Mouse (Mus musculus): Measurements from ENCODE around the gene Dgcr8. TPM values are rescaled to one million over a fixed set of nuclear protein-coding genes. Genes with fewer than 3 reads are reported as not detected.

The Dgcr8 gene
- total RNA-seq, 2 experiments from 2014 or later = 47.5 to 77.7 TPM

DNA sequence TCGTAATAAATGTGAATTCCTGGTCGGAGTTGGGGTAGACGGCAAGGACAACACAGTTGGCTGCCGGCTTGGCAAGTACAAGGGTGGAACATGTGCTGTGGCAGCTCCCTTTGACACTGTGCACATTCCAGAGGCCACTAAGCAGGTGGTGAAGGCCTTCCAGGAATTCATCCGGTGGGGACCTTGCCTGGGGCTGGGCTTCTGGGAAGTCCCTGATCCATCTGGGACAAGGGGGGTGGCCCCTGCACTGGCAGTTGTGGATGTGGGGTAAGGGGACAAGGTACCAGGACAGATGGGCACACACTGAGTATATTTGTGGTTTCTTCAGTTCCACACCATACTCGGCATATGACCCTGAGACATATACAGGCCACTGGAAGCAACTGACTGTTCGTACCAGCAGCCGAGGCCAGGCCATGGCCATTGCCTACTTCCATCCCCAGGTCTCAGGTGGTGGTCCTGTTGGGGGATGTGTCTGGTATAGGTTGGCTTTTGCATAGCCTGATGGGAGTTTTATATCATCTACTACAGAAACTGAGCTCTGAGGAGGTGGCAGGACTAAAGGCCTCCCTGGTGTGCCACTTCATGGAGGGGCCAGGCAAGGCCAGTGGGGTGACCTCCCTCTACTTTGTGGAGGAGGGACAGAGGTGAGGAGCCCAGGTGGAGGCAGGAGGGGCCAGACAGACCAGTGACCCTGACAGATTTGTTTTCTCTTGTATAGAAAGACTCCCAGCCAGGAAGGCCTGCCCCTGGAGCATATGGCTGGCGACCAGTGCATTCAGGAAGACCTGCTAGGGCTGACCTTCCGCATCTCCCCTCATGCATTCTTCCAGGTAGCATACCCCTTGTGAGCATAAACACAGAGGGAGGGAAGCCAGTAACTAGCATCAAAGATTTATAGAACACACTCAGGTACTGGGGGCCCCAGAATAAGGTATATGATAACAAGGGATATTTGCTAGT is 37.9 kb downstream of the Dgcr8 start:
- no peak for ATAC-seq (replicated peaks; ENCODE audit: low FRiP score, low TSS enrichment, poor library complexity, severe bottlenecking)

DNA sequence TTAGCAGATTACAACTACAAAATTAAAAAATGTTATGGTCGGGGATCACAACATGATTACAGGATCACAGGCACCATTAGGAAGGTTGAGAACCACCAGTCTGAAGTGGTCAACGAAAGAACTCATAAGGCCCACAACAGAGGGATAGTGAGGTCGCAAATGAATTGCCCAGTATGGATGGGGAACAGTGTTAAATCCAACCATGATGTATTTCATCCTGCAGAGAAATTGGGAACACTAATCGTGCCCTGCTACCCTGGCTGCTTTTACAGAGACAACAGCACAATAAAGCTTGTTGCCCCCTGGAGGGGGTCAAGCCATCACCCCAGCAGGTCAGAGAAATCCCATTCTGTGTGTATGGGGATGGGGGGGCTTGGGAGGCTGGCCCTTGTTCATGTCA is 38.8 kb downstream of the Dgcr8 start:
- no peak for ATAC-seq (replicated peaks; ENCODE audit: low FRiP score, low TSS enrichment, poor library complexity, severe bottlenecking)

DNA sequence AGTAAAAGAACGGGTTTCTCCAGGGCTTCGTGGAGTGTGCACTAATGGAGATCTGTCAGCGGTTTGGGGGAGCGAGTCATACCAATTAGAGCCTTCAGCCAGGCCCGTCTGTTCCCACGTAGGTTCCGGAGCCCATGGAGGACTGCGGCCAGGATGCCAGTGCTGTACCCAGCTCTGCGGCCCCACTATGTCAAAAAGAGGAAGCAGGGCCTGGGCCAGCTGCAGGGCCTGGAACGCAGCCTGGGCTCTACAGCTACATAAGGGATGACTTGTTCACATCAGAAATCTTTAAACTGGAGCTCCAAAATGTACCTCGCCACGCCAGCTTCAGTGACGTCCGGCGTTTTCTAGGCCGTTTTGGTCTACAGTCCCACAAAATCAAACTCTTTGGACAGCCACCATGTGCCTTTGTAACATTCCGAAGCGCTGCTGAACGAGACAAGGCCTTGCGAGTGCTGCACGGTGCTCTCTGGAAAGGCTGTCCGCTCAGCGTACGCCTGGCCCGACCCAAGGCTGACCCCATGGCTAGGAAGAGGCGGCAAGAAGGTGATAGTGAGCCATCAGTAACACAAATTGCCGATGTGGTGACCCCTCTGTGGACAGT is 39.6 kb downstream of the Dgcr8 start:
- ATAC-seq (replicated peaks; ENCODE audit: low FRiP score, low TSS enrichment, poor library complexity, severe bottlenecking) = peak; percentile 28

DNA sequence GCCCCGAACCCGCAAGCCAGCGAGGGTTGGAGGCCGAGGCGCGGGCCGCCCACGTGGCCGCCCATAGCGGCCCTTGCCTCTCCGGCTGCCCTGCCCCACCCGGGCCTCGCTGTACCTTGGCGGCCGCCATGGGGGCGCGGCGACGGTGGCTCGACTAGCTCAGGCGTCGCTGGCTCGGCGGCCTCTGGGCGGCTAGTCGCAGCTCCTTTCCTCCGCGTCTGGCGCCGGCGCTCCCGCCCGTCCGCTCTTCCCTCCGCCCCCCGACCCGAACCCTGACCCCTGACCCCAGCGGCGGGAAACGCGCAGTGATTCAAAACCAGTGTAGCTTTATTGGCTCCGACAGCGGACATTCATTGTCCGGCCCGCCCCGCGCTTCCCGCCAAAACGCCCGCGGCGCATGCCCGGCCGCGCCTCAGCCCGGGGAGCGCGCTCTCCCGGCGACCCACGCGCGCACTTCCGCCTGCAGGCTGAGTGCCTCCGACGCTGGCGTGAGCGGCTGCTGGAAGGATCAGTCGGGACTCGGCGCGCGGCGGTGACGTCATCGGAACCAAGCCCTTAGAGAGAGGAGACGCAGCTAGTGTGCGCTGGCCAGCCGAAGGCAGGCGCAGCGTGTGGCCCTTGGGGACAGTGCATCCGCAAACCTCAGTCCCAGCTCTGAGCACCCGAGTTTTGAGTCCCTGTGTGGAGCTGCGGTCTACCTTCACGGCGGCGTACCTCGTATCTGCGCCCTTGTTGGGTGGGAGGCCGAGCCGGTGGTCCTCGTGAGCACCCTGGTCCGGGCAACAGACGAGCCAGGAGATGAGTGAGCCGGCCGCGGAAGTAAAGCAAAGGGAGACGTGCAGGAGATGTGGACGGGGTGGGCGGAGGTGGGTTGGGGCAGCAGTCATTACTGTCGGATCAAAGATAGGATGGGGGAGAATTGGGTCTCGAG is 40.3 kb downstream of the Dgcr8 start, which contains the start of the genes Trmt2a and Ranbp1:
Gene Trmt2a (plus strand): TSS at position 247 of the 931 bp plus-strand sequence.
Gene Ranbp1 (minus strand): TSS at position 300 of the 931 bp plus-strand sequence.
- peak; percentile 84 for ATAC-seq (replicated peaks; ENCODE audit: low FRiP score, low TSS enrichment, poor library complexity, severe bottlenecking)

DNA sequence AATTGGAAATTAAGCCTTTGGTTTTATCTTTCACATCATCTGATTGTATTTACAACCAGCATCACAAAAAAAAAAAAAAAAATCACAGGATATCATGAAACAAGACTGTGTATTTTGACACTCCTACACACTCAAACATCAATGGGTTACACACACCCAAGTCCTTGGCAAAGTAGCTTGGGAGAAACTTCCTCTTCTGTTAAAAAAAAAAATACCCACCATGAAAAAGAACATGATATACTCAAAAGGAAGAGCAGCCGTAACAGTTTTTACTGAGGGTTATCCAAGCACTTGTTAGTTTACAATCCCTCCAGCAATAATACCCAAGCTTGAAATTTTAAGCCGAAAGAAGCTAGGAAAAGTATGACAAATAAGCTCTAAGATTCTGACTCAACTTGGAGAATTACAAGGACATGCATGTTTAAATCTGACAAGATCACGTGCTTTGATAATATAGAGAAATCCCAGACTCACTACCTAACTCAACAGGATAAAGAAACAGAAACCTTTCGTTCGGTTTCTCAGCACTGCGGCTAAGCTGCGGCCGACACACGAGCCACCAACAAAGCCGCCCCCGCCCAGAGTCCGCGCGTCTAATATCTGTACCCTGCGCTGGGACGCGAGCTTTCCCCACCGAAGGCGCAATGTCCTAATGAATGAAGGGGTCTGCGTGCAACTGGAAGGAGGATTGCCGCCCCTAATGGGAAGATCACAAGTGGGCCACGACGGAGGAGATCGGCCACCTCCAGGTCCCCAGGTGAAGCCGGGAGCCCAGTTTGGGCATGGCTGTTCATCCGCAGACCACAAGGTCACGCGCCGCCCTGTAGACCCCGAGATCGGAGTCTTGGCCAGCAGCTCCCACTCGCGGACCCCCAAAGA is 41.3 kb downstream of the Dgcr8 start:
- no peak for ATAC-seq (replicated peaks; ENCODE audit: low FRiP score, low TSS enrichment, poor library complexity, severe bottlenecking)

DNA sequence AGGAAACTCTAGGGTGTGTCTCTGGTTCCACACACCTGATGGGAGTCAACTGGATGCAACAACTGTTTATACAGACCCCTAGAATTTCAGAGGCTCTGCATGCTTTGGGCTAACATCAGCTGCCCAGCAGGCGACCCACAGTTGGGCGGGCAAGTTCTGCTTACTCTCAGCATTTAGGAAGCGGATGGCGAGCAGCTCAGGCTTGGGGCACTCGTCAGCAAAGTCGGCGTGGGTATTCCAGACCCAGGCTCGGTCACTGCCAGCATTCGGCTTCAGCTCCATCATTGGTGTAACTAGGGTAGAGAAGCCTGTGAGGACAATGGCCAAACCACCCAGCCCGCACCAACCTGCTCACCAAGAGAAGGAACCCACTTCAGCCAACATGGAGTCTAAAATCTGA is 47.5 kb downstream of the Dgcr8 start:
- ATAC-seq (replicated peaks; ENCODE audit: low FRiP score, low TSS enrichment, poor library complexity, severe bottlenecking) = no peak

DNA sequence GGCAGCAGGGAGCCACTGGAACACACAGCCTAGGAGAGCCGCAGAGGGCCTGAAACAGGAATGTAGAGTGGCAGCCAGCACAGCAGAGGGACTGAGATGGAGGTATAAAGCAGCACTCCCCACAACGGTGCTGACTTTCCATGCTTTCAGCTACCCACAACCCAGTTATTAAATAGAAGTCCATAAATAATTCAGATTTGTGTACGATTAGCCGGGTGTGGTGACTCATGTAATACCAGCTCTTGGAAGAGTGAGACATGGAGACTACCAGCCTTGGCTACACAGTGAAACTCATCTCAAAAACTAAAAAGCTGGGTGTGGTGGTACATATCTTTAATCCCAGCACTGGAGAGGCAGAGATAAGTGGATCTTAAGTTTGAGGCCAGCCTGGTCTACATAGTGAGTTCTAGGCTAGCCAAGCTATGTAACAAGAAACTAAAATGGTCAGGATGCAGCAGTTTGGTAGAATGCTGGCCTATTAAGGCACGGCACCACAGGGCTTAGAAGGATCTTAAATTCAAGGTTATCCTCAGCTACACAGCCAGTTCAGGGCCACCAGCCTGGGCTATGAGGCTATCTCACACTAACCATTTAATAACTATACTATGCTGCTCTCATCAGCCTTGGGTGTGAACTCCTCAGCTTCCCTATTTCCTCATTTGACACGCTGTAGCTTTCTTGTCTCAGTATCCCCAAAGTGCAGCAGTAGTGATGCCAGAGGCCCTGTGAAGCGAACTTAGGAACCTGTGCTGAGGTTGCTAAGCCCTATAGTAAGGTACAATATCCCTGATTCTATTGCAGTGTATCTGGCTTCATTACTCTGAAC is 52.2 kb downstream of the Dgcr8 start:
- no peak for ATAC-seq (replicated peaks; ENCODE audit: low FRiP score, low TSS enrichment, poor library complexity, severe bottlenecking)

DNA sequence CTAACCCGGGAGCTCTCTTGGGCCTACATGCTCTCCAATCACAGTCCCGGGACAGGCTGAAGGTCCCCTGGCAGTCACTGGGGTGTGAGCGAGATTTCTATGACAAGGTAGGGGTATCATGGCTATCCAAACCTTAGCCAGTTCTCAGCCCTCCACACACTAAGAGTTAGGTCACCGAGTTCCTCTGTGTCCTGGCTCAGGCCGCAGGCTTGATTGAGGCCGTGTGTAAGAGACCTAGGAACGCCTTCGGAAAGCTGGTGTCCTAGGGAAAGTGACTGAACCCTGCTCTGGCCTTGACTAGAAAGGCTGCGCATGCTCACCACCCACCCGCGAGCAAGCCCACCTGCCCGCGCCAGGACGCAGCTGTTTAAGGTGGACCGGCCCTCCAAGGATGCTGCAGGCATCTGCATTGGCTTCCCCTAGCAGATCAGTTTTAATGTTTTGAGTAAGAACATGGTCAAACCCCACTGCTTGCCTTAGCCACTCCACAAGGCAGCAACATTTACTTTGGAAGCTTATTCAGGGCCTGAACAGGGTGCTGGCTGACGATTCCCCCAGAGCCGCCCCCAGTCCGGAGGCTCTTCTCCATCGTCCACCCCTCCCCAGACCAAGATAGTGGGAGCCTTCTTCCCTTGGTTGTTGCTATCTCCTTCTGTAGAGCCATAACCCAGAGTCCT is 53.5 kb downstream of the Dgcr8 start:
- ATAC-seq (replicated peaks; ENCODE audit: low FRiP score, low TSS enrichment, poor library complexity, severe bottlenecking) = peak; percentile 27; the same call in 1 of the 2 replicates

DNA sequence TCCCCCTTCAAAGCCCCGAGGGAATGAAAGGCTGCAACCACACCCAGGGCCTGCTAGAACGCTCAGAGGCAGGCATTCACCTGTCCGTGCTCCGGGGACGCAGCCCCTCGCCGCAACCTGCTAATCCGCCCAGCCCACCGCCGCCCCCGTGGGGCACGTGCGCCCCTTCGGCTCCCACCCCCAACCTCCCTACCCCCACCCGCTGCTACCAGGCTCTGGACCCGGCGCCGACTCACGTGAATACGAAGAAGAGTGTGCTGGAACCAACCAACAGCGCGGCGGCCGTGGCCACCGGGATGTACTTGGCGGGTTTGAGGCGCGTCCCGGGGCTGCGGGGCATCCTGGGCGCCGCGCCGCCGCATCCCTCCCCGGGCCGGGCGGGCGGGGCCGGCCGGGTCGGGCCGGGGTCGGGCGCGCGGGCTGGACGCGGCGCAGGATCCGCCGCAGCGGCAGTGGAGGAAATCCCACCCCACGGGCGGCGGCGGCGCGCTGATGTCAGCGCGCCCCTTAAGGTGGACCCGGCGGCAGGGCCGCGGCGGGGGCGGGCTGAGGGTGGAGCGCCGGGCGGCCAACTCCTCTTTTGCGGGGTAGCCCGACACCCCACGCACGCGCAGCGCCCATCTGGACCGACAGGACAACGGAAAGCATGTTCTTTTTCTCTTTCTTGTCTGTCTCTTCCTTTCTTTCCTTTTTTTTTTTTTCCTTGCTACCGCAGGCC is 54.2 kb downstream of the Dgcr8 start, which contains the start of gene Zdhhc8:
Gene Zdhhc8 (minus strand): TSS at position 466 of the 718 bp plus-strand sequence.
- peak; percentile 5; the same call in 1 of the 2 replicates for ATAC-seq (replicated peaks; ENCODE audit: low FRiP score, low TSS enrichment, poor library complexity, severe bottlenecking)

DNA sequence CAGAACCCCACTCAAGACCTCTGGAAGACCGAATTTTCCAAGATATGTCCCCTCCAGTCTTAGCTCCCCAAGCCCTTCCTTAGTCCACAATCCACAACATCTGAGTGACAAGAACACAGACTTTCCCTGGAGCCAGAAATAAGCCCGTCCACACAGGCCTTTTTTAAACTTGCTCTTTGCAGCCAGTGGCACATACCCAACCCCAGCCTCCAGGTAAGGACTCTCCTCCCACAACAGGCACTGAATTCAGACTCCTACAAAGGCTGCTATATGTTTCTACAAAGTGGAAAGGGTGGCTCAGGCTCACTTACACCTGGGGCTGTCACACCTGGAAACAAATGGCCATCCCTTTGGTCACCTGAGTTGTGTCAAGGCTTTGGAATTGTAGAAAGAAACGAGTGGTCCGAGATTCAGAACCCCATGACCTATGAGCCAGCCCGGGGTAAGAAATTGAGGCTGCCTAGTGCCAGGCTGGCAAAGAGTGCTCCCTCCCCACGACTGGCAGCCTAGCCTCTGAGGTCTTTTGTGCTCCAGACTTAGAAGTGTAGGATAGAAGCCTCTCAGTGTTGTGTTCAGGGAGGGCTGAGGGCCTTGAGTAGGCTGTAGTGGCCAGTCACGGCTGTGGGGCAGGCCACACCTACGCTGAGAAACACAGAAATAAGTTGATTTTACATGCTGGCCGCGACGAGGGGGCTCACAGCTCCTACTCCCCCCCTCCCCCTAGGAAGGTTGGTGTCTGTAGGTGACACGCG is 55.0 kb downstream of the Dgcr8 start:
- ATAC-seq (replicated peaks; ENCODE audit: low FRiP score, low TSS enrichment, poor library complexity, severe bottlenecking) = no peak

DNA sequence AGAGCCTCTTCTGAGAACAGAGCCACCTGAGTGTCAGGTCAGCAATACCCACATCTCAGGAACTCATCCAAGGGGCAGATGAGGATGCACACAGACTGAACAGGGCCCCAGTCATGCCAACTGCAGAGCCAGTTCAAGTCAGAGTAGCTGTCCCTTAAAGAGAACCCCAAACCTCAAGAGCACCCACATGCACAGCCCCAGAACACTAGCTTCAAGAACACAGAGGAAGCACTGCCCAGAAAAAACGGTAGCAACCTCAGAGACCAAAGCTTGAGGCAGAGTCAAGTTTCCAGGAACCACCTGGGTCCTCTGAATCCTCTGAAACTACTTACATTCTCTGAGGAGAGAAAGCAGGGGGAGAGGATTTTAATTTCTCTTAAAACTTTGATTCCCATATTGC is 55.6 kb downstream of the Dgcr8 start:
- no peak for ATAC-seq (replicated peaks; ENCODE audit: low FRiP score, low TSS enrichment, poor library complexity, severe bottlenecking)

DNA sequence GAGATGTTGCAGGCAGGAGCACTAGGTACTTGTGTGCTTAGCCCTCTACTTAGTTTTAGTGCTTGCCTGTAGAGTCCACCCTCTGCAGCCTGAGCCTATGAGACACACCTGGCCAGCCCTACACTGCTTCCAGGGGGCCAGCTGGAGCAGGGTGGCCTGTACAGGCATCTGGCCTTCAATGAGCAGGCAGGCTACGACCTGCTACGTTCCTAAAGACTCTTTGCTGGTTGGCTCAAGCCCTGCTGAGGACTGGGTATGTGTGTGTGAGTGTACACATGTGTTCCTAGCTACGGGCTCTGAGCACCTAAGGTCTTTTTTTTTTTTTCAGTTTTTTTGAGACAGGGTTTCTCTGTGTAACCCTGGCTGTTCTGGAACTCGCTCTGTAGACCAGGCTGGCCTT is 57.6 kb downstream of the Dgcr8 start:
- no peak for ATAC-seq (replicated peaks; ENCODE audit: low FRiP score, low TSS enrichment, poor library complexity, severe bottlenecking)

DNA sequence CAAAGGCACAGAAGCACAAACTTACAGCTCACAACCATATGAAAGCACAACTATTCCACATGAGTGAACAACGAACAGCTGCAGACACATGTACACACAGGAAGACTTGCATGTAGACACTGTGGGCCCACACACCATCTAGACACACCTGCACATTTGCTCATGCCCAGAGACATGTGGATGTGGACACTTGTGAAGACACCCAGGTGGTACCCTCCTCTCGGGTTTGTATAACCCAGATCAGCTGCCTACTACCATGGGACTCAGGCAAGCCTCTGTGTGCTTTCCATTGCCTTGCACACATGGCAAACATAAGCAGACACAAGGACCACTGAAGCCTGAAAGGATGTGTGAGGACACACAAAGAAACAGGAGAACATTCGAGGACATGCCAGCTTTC is 58.0 kb downstream of the Dgcr8 start:
- ATAC-seq (replicated peaks; ENCODE audit: low FRiP score, low TSS enrichment, poor library complexity, severe bottlenecking) = no peak

DNA sequence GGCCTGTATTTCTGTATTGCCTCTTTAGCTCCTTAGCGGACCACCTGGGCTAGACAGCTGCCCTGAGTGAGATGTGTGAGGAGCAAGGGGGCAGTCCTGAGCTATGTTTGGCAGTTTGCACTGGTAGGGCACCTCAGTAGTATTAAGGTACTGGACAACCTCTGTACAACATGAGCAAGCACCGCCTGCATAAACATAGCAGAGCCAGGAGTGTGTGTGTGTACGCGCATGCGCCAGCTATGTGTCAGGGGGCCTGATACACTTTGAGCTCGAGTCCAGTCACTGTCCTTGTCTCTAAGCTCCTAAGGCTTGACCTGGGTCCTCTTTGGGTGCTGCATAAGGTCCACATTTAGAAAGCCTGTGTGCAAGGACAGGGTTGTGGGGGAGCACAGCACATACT is 58.4 kb downstream of the Dgcr8 start:
- ATAC-seq (replicated peaks; ENCODE audit: low FRiP score, low TSS enrichment, poor library complexity, severe bottlenecking) = no peak

DNA sequence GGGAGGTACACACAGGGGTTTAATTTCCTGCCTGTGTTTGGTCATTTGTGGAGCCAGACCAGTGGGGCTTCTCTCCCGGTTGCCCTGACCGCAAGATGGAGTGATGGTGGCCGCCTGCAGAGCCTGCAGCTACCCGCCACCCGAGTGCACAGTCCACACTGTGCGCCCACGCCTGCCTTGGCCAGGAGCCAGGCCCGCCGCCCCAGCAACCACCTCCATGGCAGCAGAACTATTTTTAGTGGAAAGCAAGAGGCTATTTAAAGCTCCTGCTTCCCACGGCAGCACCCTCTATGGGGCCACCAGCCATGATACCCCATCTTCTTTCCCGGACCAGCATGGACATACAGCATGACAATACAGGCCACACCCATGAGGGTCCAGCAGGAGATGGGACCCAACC is 59.4 kb downstream of the Dgcr8 start:
- ATAC-seq (replicated peaks; ENCODE audit: low FRiP score, low TSS enrichment, poor library complexity, severe bottlenecking) = no peak

DNA sequence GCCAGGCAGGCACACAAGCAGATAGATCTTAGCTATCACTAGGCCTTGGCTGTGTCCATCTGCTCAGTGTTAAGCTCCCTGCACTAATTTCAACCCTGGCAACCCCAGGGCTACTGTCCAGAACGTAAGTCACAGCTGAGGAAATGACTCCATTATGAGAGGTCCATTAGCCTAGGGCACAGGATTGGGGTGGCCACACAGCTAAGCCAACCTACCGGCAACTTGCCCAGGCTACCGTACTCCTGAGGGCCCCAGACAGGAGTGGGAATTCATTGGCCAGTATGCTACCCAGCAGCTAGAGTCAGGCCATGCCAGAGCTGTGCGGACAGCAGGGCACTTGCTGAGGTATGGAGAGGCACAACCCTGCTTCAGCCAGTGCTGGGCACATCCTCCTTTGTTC is 60.2 kb downstream of the Dgcr8 start:
- ATAC-seq (replicated peaks; ENCODE audit: low FRiP score, low TSS enrichment, poor library complexity, severe bottlenecking) = no peak

Measured in megakaryocyte-erythroid progenitor cell, adult 5-6 weeks (primary cell).